Mouse (Mus musculus) midbrain, embryonic 13.5 days (tissue): ENCODE results near the gene Myzap. TPM values are rescaled to one million over a fixed set of nuclear protein-coding genes. Genes with fewer than 3 reads are reported as not detected.

Experiments used
- ATAC-seq: fragments of 200-750 bp; cut with Nextera tagmentation; 2 replicates; pipeline ENCODE4 v1.8.0; 2017; ENCODE audit warnings: mild to moderate bottlenecking, moderate TSS enrichment, moderate library complexity
- H3K27ac ChIP-seq: fragments of 300-500 bp; sonication (generic); 2 replicates; pipeline ENCODE4 v1.5.1; 2015; ENCODE audit warnings: inconsistent platforms, mild to moderate bottlenecking, moderate library complexity
- H3K27me3 ChIP-seq: fragments of 300-500 bp; sonication (generic); 2 replicates; pipeline ENCODE4 v1.6.1; 2015; ENCODE audit warnings: mild to moderate bottlenecking, inconsistent platforms
- H3K36me3 ChIP-seq: fragments of 300-500 bp; sonication (generic); 2 replicates; pipeline ENCODE4 v1.6.1; 2015; ENCODE audit warnings: mild to moderate bottlenecking, inconsistent platforms
- H3K4me1 ChIP-seq: fragments of 300-500 bp; sonication (generic); replicated peaks from 2 replicates; pipeline ENCODE4 v1.6.1; 2015; ENCODE audit warnings: inconsistent platforms
- H3K4me2 ChIP-seq: fragments of 300-500 bp; sonication (generic); replicated peaks from 2 replicates; pipeline ENCODE4 v1.6.1; 2015; ENCODE audit warnings: moderate library complexity, mild to moderate bottlenecking, inconsistent platforms
- H3K4me3 ChIP-seq: fragments of 300-500 bp; sonication (generic); replicated peaks from 2 replicates; pipeline ENCODE4 v1.5.1; 2015; ENCODE audit warnings: mild to moderate bottlenecking, inconsistent platforms
- H3K9ac ChIP-seq: fragments of 300-500 bp; sonication (generic); replicated peaks from 2 replicates; pipeline ENCODE4 v1.6.1; 2015; ENCODE audit warnings: mild to moderate bottlenecking, inconsistent platforms
- H3K9me3 ChIP-seq: fragments of 300-500 bp; sonication (generic); 2 replicates; pipeline ENCODE4 v1.6.1; 2016; ENCODE audit warnings: mild to moderate bottlenecking, inconsistent platforms
- WGBS: fragments of 180-500 bp; shearing (Covaris S2); methylation state at CpG from one replicate; pipeline ENCODE4 v1.1.7; 2015; 5-methylcytosine and 5-hydroxymethylcytosine counted together
- polyA plus RNA-seq: library from polyadenylated mRNA; unstranded; fragments of >200 nt; fragmentation: Nextera tagmentation; extraction: Ambion mirVana; gene quantifications from 2 replicates; pipeline ENCODE4 v1.2.1, GENCODE M21; 2015

The Myzap gene
- polyA plus RNA-seq, 1 experiment from 2014 or later = 2.4 TPM

GRCm38 (mm10) chr9:71592577-71593285 is 571 bp upstream of the Myzap start:
- H3K27ac ChIP-seq = no peak overlapping the region
- H3K27me3 ChIP-seq = peaks cover 22% of the 10 kb centered on the region; the same call in 1 of the 2 replicates
- peak overlapping the region; percentile 60 for H3K4me3 ChIP-seq
- H3K36me3 ChIP-seq = no peaks in the 10 kb centered on the region
- no peaks in the 10 kb centered on the region for H3K9me3 ChIP-seq
- H3K4me1 ChIP-seq = peaks cover 12% of the 10 kb centered on the region
- H3K9ac ChIP-seq = peak overlapping the region; percentile 78; the same call in 1 of the 2 replicates
- WGBS = 34% methylated on average over 6 of the region's 6 CpGs
- 0 out of 2 replicates have a peak, but pooled peaks have one; percentile 40 for ATAC-seq
- peak overlapping the region; percentile 92 for H3K4me2 ChIP-seq

GRCm38 (mm10) chr9:71591106-71591505 is 1.1 kb downstream of the Myzap start:
- H3K4me1 ChIP-seq = peaks cover 12% of the 10 kb centered on the region
- H3K27me3 ChIP-seq = peaks cover 22% of the 10 kb centered on the region; the same call in 1 of the 2 replicates
- H3K9ac ChIP-seq = no peak overlapping the region
- no peak overlapping the region for H3K27ac ChIP-seq
- no peak for ATAC-seq
- H3K36me3 ChIP-seq = no peaks in the 10 kb centered on the region
- no peak overlapping the region for H3K4me2 ChIP-seq
- no peak overlapping the region for H3K4me3 ChIP-seq
- 74% methylated on average over 5 of the region's 5 CpGs for WGBS
- H3K9me3 ChIP-seq = no peaks in the 10 kb centered on the region

GRCm38 (mm10) chr9:71589771-71590170 is 2.4 kb downstream of the Myzap start:
- H3K4me3 ChIP-seq = no peak overlapping the region

GRCm38 (mm10) chr9:71588930-71589592 is 3.1 kb downstream of the Myzap start:
- 77% methylated on average over 2 of the region's 2 CpGs for WGBS
- no peak overlapping the region for H3K27ac ChIP-seq
- H3K4me2 ChIP-seq = no peak overlapping the region
- H3K27me3 ChIP-seq = peaks cover 22% of the 10 kb centered on the region; the same call in 1 of the 2 replicates
- no peak overlapping the region for H3K9ac ChIP-seq
- no peaks in the 10 kb centered on the region for H3K9me3 ChIP-seq
- H3K4me1 ChIP-seq = peaks cover 12% of the 10 kb centered on the region
- H3K36me3 ChIP-seq = no peaks in the 10 kb centered on the region
- no peak for ATAC-seq
- no peak overlapping the region for H3K4me3 ChIP-seq

More at GRCm38 (mm10) chr9:71589771-71590170, 2.4 kb downstream of the Myzap start:
- Histone ChIP-seq H3K4me2 (no peak overlapping the region), H3K27ac (no peak overlapping the region), H3K9me3 (no peaks in the 10 kb centered on the region), H3K36me3 (no peaks in the 10 kb centered on the region), H3K4me1 (peaks cover 12% of the 10 kb centered on the region), H3K9ac (no peak overlapping the region), H3K27me3 (peaks cover 22% of the 10 kb centered on the region; the same call in 1 of the 2 replicates)
- 72% methylated on average over 7 of the region's 7 CpGs for WGBS
- no peak for ATAC-seq

- H3K9ac ChIP-seq = no peak overlapping the region
- no peak overlapping the region for H3K4me3 ChIP-seq
- 66% methylated on average over 3 of the region's 3 CpGs for WGBS
- no peak overlapping the region for H3K27ac ChIP-seq
- H3K27me3 ChIP-seq = peaks cover 7% of the 10 kb centered on the region; the same call in 1 of the 2 replicates
- H3K36me3 ChIP-seq = no peaks in the 10 kb centered on the region
- H3K4me2 ChIP-seq = no peak overlapping the region
- no peaks in the 10 kb centered on the region for H3K4me1 ChIP-seq
- ATAC-seq = no peak
- no peaks in the 10 kb centered on the region for H3K9me3 ChIP-seq
Observed at GRCm38 (mm10) chr9:71586408-71586807, 5.8 kb downstream of the Myzap start.

GRCm38 (mm10) chr9:71582771-71583170 is 9.4 kb downstream of the Myzap start:
- Histone ChIP-seq H3K27me3 (no peaks in the 10 kb centered on the region), H3K9me3 (no peaks in the 10 kb centered on the region), H3K36me3 (no peaks in the 10 kb centered on the region), H3K4me1 (no peaks in the 10 kb centered on the region), H3K9ac (no peak overlapping the region), H3K4me2 (no peak overlapping the region), H3K4me3 (no peak overlapping the region), H3K27ac (no peak overlapping the region)
- ATAC-seq = no peak
- WGBS = 79% methylated on average over 1 of the region's 1 CpGs

GRCm38 (mm10) chr9:71578896-71579564 is 13.1 kb downstream of the Myzap start:
- H3K9me3 ChIP-seq = no peaks in the 10 kb centered on the region
- H3K4me3 ChIP-seq = no peak overlapping the region
- 68% methylated on average over 7 of the region's 7 CpGs for WGBS

GRCm38 (mm10) chr9:71574440-71574839 is 17.7 kb downstream of the Myzap start:
- no peak for ATAC-seq
- 80% methylated on average over 3 of the region's 3 CpGs for WGBS
- Histone ChIP-seq H3K27me3 (no peaks in the 10 kb centered on the region; the same call in 1 of the 2 replicates), H3K4me2 (no peak overlapping the region), H3K4me1 (no peaks in the 10 kb centered on the region), H3K9ac (no peak overlapping the region), H3K36me3 (no peaks in the 10 kb centered on the region), H3K4me3 (no peak overlapping the region), H3K9me3 (no peaks in the 10 kb centered on the region), H3K27ac (no peak overlapping the region)

More at GRCm38 (mm10) chr9:71578896-71579564, 13.1 kb downstream of the Myzap start:
- Histone ChIP-seq H3K27me3 (no peaks in the 10 kb centered on the region; the same call in 1 of the 2 replicates), H3K27ac (no peak overlapping the region), H3K9ac (no peak overlapping the region), H3K4me2 (no peak overlapping the region), H3K4me1 (no peaks in the 10 kb centered on the region), H3K36me3 (no peaks in the 10 kb centered on the region)
- no peak for ATAC-seq

GRCm38 (mm10) chr9:71573771-71574340 is 18.3 kb downstream of the Myzap start:
- no peaks in the 10 kb centered on the region for H3K36me3 ChIP-seq
- H3K4me3 ChIP-seq = no peak overlapping the region
- no peak overlapping the region for H3K9ac ChIP-seq
- 89% methylated on average over 6 of the region's 6 CpGs for WGBS
- no peak for ATAC-seq
- no peaks in the 10 kb centered on the region; the same call in 1 of the 2 replicates for H3K27me3 ChIP-seq
- no peaks in the 10 kb centered on the region for H3K4me1 ChIP-seq
- H3K9me3 ChIP-seq = no peaks in the 10 kb centered on the region
- no peak overlapping the region for H3K27ac ChIP-seq
- H3K4me2 ChIP-seq = no peak overlapping the region

GRCm38 (mm10) chr9:71571150-71571633 is 21.0 kb downstream of the Myzap start:
- no peaks in the 10 kb centered on the region for H3K4me1 ChIP-seq
- no peak overlapping the region for H3K4me2 ChIP-seq
- no peak for ATAC-seq
- 88% methylated on average over 7 of the region's 7 CpGs for WGBS
- H3K9me3 ChIP-seq = no peaks in the 10 kb centered on the region
- no peak overlapping the region for H3K9ac ChIP-seq
- H3K36me3 ChIP-seq = no peaks in the 10 kb centered on the region
- H3K27me3 ChIP-seq = no peaks in the 10 kb centered on the region; the same call in 1 of the 2 replicates
- H3K4me3 ChIP-seq = no peak overlapping the region
- H3K27ac ChIP-seq = no peak overlapping the region

- 70% methylated on average over 7 of the region's 7 CpGs for WGBS
- Histone ChIP-seq H3K4me3 (no peak overlapping the region), H3K9ac (no peak overlapping the region), H3K9me3 (no peaks in the 10 kb centered on the region), H3K27ac (no peak overlapping the region), H3K27me3 (no peaks in the 10 kb centered on the region), H3K36me3 (no peaks in the 10 kb centered on the region), H3K4me2 (no peak overlapping the region), H3K4me1 (no peaks in the 10 kb centered on the region)
- ATAC-seq = no peak
Observed at GRCm38 (mm10) chr9:71570170-71570569, 22.0 kb downstream of the Myzap start.
